Mouse (Mus musculus): ENCODE measurements at regions not wholly inside any gene's neighbourhood (a gene's known extent, or its start where the extent isn't known, plus 50 kb on each side); places are given as distances from the start of the nearest gene placed in this dataset.
"Not testable (repeated sequence)": the region's sequence is repeated elsewhere in the genome, so short reads cannot be mapped to it uniquely, and the experiment has no call there.

DNA sequence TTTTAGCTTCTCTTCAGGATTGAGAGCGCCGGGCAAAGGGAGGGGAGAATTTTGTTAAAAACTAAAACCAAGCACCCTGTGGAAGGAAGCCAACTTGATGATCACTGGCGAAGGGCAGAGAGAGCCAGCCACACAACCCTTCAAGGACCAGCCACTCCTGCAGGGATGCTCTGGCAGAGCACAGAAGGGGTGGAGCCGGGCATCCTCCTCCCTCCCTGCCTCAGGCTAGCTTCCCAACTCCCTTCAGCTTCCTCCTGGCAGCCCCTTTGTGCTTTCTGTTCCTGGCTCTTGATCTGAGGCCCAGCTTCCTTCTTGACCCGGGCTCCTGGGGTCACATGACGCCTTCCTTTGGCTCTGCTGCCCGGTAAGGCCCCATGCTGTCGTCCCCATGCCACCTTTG, 591.8 kb upstream of the Gm10131 start:
- no peak for DNase-seq

GRCm38 (mm10) chr8:34702806-34703205, 591.3 kb upstream of the Gm10131 start:
- no peak for DNase-seq

DNA sequence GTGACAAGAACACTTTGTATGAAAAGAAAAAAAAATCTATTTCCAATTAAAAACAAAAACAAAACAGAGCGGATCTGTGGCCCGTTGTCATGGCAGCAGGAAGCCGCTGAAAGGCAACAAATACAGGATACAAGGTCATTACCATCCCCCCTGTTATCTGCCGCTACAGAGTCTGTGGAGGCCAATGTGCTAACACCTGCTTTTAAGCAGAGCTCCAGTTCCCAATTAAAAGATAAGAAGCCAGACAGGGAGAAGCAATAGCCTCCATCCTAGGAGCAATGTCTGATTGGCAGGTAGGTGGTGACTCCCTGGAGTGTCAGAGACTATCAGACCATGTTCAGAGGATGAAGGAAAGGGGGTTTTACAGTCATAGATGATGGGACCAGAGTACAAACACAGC, 587.5 kb upstream of the Gm10131 start:
- DNase-seq = no peak

GRCm38 (mm10) chr8:34696365-34696764, 584.8 kb upstream of the Gm10131 start:
- no peak for DNase-seq

GRCm38 (mm10) chr8:34692606-34693005, 581.1 kb upstream of the Gm10131 start:
- DNase-seq = no peak

- DNase-seq = no peak
These were observed 580.2 kb upstream of the Gm10131 start for GRCm38 (mm10) chr8:34691776-34692175.

DNA sequence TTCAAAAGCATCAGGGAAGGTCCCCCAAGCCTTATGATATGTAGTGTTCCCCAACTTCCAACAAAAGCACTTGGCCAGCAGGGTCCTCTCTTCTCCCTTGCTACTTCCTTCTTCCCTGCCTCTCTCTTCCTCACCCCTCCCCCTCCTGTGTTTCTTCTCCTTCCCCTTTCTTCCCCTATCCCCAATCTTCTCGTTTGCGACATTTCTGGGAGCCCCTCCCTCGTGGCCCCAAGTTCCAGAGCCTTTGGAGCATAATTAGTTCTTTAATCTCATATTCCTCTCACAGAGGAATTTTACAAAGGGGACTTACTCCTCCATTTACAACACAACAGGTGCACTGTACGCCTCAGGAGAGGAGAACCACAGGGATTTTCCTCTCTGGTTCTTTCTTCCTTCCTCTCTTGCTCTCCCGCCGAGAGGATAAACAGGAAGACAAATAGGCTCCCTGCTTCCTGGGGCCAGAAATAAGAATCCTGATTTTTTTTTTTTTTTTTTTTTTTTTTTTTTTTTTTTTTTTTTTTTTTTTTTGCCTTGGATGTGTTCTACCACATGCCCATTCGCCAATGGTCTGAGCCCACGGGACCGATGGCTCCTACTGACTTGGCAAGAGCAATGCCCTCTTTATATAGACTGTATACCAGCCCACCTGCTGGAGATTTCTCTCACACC, 578.4 kb upstream of the Gm10131 start:
- DNase-seq = no peak

DNA sequence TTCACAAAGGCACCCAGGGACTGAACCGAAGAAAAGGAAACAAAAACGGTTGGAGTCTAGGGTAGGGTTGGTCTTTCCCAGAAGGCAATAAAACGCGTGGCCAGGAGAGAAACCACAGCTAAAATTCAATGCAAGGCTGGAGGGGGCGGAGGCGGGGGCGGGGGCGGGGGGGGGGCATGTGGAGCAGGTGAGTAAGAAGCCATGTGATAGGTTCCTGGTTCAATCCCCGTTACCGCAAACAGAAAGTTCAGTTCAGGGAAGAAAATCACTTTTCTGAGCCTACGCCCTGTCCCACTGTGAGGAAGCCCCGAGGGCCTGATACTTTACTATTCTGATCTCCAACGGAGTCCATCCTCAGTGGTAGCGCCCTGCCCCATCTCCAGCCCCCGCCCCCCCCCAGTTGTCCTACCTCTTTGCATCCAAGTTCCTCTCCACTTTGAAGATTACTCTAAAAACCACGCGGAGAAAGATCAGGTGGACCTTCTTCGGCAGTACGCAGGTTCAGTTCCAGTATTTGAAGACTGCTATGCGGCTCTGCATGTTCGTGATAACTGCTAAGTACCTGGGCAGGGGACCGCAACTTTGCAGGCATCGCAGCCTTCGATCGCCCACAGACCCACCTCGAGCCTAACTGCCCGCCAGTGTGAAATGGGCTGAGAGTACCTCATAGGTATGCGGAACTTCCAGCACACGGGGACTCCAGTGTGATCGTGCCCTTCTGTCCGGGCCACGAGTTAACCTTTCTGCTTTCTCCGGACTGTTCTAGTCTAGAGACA, 577.7 kb upstream of the Gm10131 start:
- no peak for DNase-seq

GRCm38 (mm10) chr8:34688396-34689048, 577.0 kb upstream of the Gm10131 start:
- DNase-seq = no peak

- no peak for DNase-seq
These were observed 574.8 kb upstream of the Gm10131 start for GRCm38 (mm10) chr8:34686371-34686770.

DNA sequence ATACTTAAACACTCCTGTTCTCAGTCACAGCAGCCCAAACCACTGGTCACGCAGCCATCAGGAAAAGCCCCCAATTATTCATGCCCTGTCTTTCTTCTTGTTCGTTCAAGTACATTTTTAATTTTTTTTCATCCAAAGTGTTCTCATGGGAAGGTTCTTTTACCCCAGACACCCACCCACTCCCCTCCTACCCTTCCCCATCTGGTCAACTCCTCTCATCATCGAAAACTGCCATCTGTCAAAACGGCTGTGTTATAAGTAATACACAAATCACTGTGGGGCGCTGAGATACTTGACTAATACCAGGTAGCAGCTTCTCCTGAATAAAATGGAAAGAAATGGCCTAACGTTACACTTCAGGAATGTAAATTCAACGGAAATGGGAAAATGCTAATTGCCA, 573.1 kb upstream of the Gm10131 start:
- no peak for DNase-seq

- DNase-seq = no peak
These were observed 571.6 kb upstream of the Gm10131 start for GRCm38 (mm10) chr8:34683173-34683572.

DNA sequence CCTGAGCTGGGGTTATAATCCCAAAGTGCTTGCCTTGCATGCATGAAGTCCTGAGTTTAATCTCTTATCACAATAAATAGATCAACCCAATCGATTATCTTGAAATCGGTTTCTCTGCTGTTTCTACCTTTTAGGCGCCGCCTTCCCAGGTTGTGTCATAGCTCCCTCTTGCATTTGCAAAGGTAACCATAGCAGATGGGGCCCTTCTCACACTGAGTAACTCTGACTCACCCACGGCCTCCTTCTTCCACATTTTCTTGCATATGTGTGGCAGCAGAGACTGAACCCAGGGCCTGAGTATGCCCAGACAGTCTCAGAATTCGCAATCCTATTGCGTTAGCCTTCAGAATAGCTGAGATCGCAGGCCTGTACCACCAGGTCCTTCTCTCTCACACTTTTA, 570.7 kb upstream of the Gm10131 start:
- DNase-seq = no peak

DNA sequence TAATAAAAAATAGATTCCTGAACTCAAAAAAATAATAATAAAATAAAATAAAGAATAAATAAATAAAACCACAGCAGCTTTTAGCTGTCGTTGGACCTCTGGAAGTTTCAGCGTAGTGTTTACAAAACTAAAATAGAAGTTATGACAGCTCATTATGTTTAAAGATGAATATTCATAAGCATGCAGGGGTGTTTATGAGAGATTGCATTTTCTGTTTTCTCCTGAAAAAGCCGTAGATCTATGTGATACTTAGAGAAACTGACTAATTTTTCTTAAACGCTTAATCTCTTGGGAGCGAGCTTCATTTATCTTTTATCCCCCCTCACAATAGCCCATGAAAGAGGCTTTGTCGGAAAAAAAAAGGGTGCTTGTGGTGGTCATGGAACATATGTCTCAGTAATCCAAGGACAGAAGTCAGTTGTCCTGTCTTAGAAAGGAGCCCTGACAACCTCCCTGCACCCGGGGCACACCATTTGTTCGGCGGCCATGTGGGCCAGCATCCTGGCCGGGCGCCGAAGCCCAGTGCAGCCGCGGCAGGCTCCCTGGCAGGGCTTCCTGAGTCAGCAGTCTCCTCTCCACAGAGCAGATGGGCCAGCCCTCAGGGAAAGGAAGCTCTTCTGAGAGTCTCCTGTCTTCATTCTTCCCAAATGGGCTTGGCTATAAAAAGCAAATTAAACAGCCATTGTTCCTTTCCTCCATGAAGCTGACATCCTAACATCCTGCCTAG, 568.2 kb upstream of the Gm10131 start:
- peak; percentile 73 for DNase-seq

GRCm38 (mm10) chr8:34678879-34679278, 567.3 kb upstream of the Gm10131 start:
- no peak for DNase-seq

GRCm38 (mm10) chr8:34671716-34672115, 560.2 kb upstream of the Gm10131 start:
- DNase-seq = no peak

DNA sequence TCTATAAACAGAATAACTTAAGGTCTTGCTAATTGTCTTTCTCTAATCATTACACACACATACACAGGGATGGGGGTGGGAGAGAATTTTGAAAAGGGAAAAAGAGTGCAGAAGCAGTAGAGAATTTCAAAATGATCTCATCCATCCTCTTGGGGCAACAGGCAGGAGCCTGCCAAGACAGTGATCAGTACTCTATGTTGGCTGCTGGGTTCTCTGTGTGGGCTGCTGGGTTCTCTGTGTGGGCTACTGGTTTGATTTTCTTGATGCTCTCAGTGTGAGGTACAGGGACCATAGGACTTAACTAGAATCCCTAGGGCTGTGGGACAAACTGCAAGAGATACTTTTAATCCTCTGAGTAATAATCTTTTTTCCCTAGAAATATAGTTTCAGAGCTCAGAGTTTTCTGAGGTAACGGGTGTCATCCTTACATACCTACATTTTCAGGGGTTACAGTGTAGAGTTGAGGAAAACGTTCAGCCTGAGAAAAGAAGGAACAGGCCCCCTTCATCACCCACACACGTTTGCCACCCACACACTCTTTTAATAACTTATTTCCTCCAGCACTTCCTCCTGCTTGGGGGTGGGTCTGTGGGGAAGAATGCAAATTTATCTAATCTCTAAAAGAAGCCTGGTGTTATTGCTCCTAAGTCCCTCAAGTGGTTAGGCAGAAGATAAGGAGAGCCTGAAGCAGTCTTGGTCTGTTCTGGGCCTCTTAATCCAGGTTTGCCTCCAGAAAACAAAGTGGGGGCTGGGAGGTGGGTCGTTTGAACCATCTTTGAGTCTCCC, 559.6 kb upstream of the Gm10131 start:
- no peak for DNase-seq

- DNase-seq = no peak
These were observed 557.6 kb upstream of the Gm10131 start for GRCm38 (mm10) chr8:34669146-34669545.

DNA sequence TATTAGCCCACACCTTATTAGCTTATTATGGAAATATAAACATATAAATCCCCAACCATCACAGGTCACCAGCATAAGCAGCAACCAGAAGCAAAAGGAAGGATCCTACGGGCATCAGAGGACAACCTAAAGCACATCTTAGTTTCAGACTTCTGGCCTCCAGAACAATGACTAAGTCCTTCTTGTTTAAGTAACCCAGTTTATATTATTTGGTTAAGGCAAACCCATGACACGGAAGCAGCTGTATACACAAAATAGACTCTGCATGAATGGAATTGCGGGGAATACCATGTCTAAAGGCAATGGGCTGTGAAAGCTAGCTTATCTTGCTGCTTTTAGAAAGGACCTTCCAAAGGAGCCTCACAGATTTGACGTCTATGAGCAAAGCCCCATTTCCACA, 552.9 kb upstream of the Gm10131 start:
- DNase-seq = no peak

- no peak for DNase-seq
These were observed 551.0 kb upstream of the Gm10131 start for GRCm38 (mm10) chr8:34662532-34662931.

GRCm38 (mm10) chr8:34651750-34652149, 540.2 kb upstream of the Gm10131 start:
- no peak for DNase-seq

DNA sequence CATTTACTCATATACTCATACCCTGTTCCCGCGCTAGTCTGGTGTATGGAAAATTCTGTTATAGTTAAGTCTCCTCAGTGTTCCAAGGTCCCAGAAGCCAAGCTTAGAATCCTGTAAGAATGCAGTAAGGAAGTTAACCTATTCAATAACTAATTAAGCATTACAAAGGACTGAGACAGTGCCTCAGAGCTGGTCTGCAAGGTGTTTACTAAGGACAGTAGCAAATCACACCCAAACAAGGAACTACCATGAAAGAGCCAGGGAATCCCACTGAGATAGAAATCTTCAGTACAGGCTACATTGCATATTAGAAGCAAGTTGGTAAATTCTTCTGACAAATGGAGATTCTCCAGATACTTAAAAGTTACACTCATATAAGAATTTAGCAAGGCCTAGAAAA, 516.7 kb upstream of the Gm10131 start:
- DNase-seq = not testable (repeated sequence)

GRCm38 (mm10) chr8:34625670-34626069, 514.1 kb upstream of the Gm10131 start:
- no peak for DNase-seq

Data from kidney, postnatal 10 days (tissue).